Mouse (Mus musculus) liver, embryonic 16.5 days (tissue): ENCODE data around the gene Gm884. TPM values are rescaled to one million over a fixed set of nuclear protein-coding genes. Genes with fewer than 3 reads are reported as not detected.

Source experiments
- ATAC-seq: fragments of 200-750 bp; cut with Nextera tagmentation; 2 replicates; pipeline ENCODE4 v1.8.0; 2017; ENCODE audit warnings: low read depth, mild to moderate bottlenecking, moderate number of reproducible peaks, moderate library complexity
- H3K27ac ChIP-seq: fragments of 300-500 bp; sonication (generic); 2 replicates; pipeline ENCODE4 v1.5.1; 2014; ENCODE audit warnings: mild to moderate bottlenecking, low read length
- H3K27me3 ChIP-seq: fragments of 300-500 bp; sonication (generic); 2 replicates; pipeline ENCODE4 v1.6.1; 2014; ENCODE audit warnings: low read depth, low read length, mixed read lengths; ENCODE audit not compliant: control insufficient read depth, insufficient read depth
- H3K36me3 ChIP-seq: fragments of 300-500 bp; sonication (generic); 2 replicates; pipeline ENCODE4 v1.6.1; 2014; ENCODE audit warnings: mild to moderate bottlenecking; ENCODE audit not compliant: control insufficient read depth, insufficient read depth
- H3K4me1 ChIP-seq: fragments of 300-500 bp; sonication (generic); 2 replicates; pipeline ENCODE4 v1.6.1; 2014; ENCODE audit warnings: low read depth, low read length, mixed read lengths; ENCODE audit not compliant: control insufficient read depth
- H3K4me2 ChIP-seq: fragments of 300-500 bp; sonication (generic); 2 replicates; pipeline ENCODE4 v1.6.1; 2014; ENCODE audit warnings: low read depth, low read length, mixed read lengths
- H3K4me3 ChIP-seq: fragments of 300-500 bp; sonication (generic); 2 replicates; pipeline ENCODE4 v1.5.1; 2014; ENCODE audit warnings: low read depth, mild to moderate bottlenecking, low read length
- H3K9ac ChIP-seq: fragments of 300-500 bp; sonication (generic); 2 replicates; pipeline ENCODE4 v1.6.1; 2014; ENCODE audit warnings: low read depth, low read length
- H3K9me3 ChIP-seq: fragments of 300-500 bp; sonication (generic); replicated peaks from 2 replicates; pipeline ENCODE4 v1.6.1; 2016; ENCODE audit warnings: low read length; ENCODE audit not compliant: control insufficient read depth
- WGBS: fragments of 180-500 bp; shearing (Covaris S2); extraction: QIAGEN DNeasy Blood & Tissue Kit; methylation state at CpG from one replicate; pipeline ENCODE4 v1.1.7; 2014; ENCODE audit not compliant: insufficient replicate concordance; 5-methylcytosine and 5-hydroxymethylcytosine counted together
- polyA plus RNA-seq: library from polyadenylated mRNA; unstranded; fragments of >200 nt; fragmentation: Nextera tagmentation; extraction: Ambion mirVana; gene quantifications from 2 replicates; pipeline ENCODE4 v1.2.1, GENCODE M21; 2015

Gene Gm884
- polyA plus RNA-seq = not detected in 2 replicates

- no peak within 1 kb of the TSS for H3K9ac ChIP-seq
- H3K27me3 ChIP-seq = no peaks in the 10 kb centered on the region
- 63% methylated on average over 9 of the region's 9 CpGs for WGBS
- no peak within 1 kb of the TSS for H3K4me3 ChIP-seq
- no peak within 1 kb of the TSS for H3K4me2 ChIP-seq
- H3K36me3 ChIP-seq = no peaks in the 10 kb centered on the region
- no peaks in the 10 kb centered on the region for H3K4me1 ChIP-seq
- no peak for ATAC-seq
- H3K9me3 ChIP-seq = no peaks in the 10 kb centered on the region
- H3K27ac ChIP-seq = no peak within 1 kb of the TSS
Measured at GRCm38 (mm10) chr11:103621040-103621439, at the start of gene Gm884. Gm884 (minus strand) TSS chr11:103621140.

GRCm38 (mm10) chr11:103666907-103667426 lies 46.0 kb upstream of the Gm884 start:
- Histone ChIP-seq H3K4me1 (no peaks in the 10 kb centered on the region), H3K4me3 (no peak overlapping the region), H3K9ac (no peak overlapping the region), H3K27ac (no peak overlapping the region), H3K36me3 (no peaks in the 10 kb centered on the region), H3K9me3 (no peaks in the 10 kb centered on the region), H3K4me2 (no peak overlapping the region), H3K27me3 (no peaks in the 10 kb centered on the region)
- 47% methylated on average over 13 of the region's 13 CpGs for WGBS
- no peak for ATAC-seq

- ATAC-seq = no peak
- no peak overlapping the region for H3K4me3 ChIP-seq
- H3K27me3 ChIP-seq = no peaks in the 10 kb centered on the region
- H3K27ac ChIP-seq = no peak overlapping the region
- H3K36me3 ChIP-seq = no peaks in the 10 kb centered on the region
- no peaks in the 10 kb centered on the region for H3K9me3 ChIP-seq
- H3K9ac ChIP-seq = no peak overlapping the region
- no peaks in the 10 kb centered on the region for H3K4me1 ChIP-seq
- no peak overlapping the region for H3K4me2 ChIP-seq
- 36% methylated on average over 10 of the region's 10 CpGs for WGBS
Measured at GRCm38 (mm10) chr11:103666181-103666906, 45.4 kb upstream of the Gm884 start.

GRCm38 (mm10) chr11:103665695-103666094 lies 44.8 kb upstream of the Gm884 start:
- no peak overlapping the region for H3K9ac ChIP-seq
- no peaks in the 10 kb centered on the region for H3K9me3 ChIP-seq
- H3K4me2 ChIP-seq = no peak overlapping the region
- no peak for ATAC-seq
- no peak overlapping the region for H3K27ac ChIP-seq
- H3K36me3 ChIP-seq = no peaks in the 10 kb centered on the region
- H3K4me3 ChIP-seq = no peak overlapping the region
- no peaks in the 10 kb centered on the region for H3K27me3 ChIP-seq
- H3K4me1 ChIP-seq = no peaks in the 10 kb centered on the region
- 37% methylated on average over 1 of the region's 1 CpGs for WGBS

- Histone ChIP-seq H3K27me3 (no peaks in the 10 kb centered on the region), H3K4me2 (no peak overlapping the region), H3K4me3 (no peak overlapping the region), H3K36me3 (no peaks in the 10 kb centered on the region), H3K9me3 (no peaks in the 10 kb centered on the region), H3K9ac (no peak overlapping the region), H3K27ac (no peak overlapping the region), H3K4me1 (no peaks in the 10 kb centered on the region)
- ATAC-seq = no peak
- 63% methylated on average over 8 of the region's 8 CpGs for WGBS
Measured at GRCm38 (mm10) chr11:103663119-103663518, 42.2 kb upstream of the Gm884 start.

- Histone ChIP-seq H3K27me3 (no peaks in the 10 kb centered on the region), H3K4me2 (no peak overlapping the region), H3K36me3 (no peaks in the 10 kb centered on the region), H3K4me1 (no peaks in the 10 kb centered on the region), H3K4me3 (no peak overlapping the region), H3K27ac (no peak overlapping the region), H3K9me3 (no peaks in the 10 kb centered on the region), H3K9ac (no peak overlapping the region)
- WGBS = 59% methylated on average over 5 of the region's 5 CpGs
- no peak for ATAC-seq
Measured at GRCm38 (mm10) chr11:103662546-103662945, 41.6 kb upstream of the Gm884 start.

GRCm38 (mm10) chr11:103661863-103662262 lies 40.9 kb upstream of the Gm884 start:
- no peaks in the 10 kb centered on the region for H3K27me3 ChIP-seq
- no peak overlapping the region for H3K27ac ChIP-seq
- no peaks in the 10 kb centered on the region for H3K4me1 ChIP-seq
- no peak for ATAC-seq
- WGBS = 45% methylated on average over 4 of the region's 4 CpGs
- H3K4me2 ChIP-seq = no peak overlapping the region
- H3K36me3 ChIP-seq = no peaks in the 10 kb centered on the region
- H3K9ac ChIP-seq = no peak overlapping the region
- no peaks in the 10 kb centered on the region for H3K9me3 ChIP-seq
- H3K4me3 ChIP-seq = no peak overlapping the region

- H3K4me2 ChIP-seq = no peak overlapping the region
- H3K9me3 ChIP-seq = no peaks in the 10 kb centered on the region
- H3K27ac ChIP-seq = no peak overlapping the region
- ATAC-seq = no peak
- WGBS = 66% methylated on average over 7 of the region's 7 CpGs
- H3K9ac ChIP-seq = no peak overlapping the region
- peaks cover 5% of the 10 kb centered on the region for H3K27me3 ChIP-seq
- no peaks in the 10 kb centered on the region for H3K4me1 ChIP-seq
- H3K36me3 ChIP-seq = no peaks in the 10 kb centered on the region
- no peak overlapping the region for H3K4me3 ChIP-seq
Measured at GRCm38 (mm10) chr11:103658189-103658588, 37.2 kb upstream of the Gm884 start.

- Histone ChIP-seq H3K9ac (no peak overlapping the region), H3K9me3 (no peaks in the 10 kb centered on the region), H3K4me3 (no peak overlapping the region), H3K4me2 (no peak overlapping the region), H3K4me1 (no peaks in the 10 kb centered on the region), H3K27ac (no peak overlapping the region), H3K36me3 (no peaks in the 10 kb centered on the region), H3K27me3 (peaks cover 9% of the 10 kb centered on the region)
- 4% methylated on average over 3 of the region's 3 CpGs for WGBS
- no peak for ATAC-seq
Measured at GRCm38 (mm10) chr11:103656520-103656919, 35.6 kb upstream of the Gm884 start.
